Mouse (Mus musculus): ENCODE measurements around the gene Lamb2.
A peak's percentile ranks its signal among the peaks of the same experiment; 100 is the strongest.

Lamb2 gene

DNA sequence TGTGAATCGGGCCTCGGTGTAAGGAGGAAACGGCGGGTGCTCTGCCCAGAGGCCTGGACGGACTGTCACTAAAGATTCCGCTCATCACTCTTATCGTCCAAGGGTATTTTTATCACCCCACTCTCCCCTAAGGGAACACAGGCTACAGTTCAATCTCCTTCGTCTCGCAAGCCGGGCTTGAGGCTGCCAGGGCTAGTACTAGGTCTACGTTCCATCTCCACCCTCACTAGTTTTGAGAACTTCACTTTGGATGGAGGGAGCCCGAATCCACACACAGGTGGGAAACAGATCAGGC, 11.7 kb downstream of the Lamb2 start:
- DNase-seq (ENCODE audit: low spot score): no peak

DNA sequence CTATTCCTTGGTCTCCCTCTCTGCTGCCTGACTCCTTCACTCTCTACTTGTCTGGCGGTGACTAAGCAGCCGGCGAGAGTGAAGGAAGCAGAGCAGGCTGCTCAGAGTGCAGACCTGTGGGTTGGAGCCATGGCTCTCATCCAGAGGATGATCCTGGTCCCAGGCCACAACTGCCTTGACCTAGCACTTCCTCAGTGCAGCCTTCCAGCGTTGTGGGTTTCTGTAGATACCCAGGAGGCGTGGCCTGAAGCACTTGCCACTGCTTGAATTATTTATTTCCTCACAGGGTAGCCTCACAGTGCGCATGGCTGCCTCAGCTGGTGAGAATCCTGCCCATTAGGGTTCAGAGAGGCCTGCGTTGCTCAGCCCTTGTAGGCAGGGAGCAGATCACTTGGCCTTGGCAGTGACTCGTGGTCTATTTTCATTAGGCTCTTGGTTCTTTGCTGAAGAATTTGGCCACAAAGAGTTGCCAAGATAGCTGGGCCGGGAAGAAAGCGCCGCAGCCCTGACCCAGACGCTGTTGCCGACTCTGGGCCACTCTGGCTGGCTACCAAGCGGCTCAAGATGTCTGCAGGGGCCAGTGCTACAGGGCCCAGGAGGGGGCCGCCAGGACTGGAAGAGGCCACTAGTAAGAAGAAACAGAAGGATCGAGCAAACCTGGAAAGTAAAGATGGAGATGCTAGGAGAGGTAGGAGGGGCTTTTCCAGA, 12.7 kb downstream of the Lamb2 start:
- peak; percentile 67 for DNase-seq (ENCODE audit: low spot score)

DNA sequence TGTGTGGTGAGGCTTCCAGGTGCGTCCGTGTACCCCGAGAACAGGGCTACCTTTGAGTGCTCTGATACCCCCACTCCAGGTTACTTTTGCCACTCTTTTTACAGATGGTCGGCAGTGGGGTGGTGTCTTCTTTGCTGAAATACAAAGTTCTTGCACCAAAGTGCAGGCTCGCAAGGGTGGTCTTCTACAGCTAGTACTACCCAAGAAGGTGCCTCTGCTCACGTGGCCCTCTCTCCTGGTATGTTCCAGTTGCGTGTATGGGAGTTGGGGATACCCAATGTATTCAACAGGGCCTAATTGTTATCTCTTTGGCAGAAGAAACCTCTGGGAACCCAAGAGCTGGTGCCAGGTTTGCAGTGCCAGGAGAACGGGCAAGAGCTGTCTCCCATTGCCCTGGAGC, 13.7 kb downstream of the Lamb2 start:
- peak; percentile 49 for DNase-seq (ENCODE audit: low spot score)

DNA sequence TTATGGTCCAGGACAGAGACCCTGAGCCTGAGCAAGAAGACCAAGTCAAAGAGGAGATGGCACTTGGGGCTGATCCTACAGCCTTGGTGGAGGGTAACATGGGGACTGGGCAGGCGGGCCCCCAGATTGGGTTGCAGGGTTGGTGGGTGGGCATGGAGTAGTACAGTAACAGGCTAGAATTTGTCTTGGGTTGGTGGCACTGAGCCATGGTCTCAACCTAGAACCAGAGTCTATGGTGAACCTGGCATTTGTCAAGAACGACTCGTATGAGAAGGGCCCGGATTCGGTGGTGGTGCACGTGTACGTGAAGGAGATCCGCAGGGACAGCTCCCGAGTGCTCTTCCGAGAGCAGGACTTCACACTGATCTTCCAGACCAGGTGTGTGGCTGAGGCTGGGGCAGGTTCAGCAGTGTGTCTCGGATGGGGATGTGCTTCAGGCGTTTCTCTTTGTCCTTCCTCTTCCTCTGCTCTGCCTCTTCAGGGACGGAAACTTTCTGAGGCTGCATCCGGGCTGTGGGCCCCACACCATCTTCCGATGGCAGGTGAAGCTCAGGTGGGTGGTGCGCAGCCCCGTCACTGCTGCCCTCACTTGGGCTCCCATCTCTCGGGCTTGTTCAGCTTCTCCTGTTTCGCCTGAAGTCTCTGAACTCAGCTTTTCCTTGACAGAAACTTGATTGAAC, 14.8 kb downstream of the Lamb2 start:
- no peak for DNase-seq (ENCODE audit: low spot score)

DNA sequence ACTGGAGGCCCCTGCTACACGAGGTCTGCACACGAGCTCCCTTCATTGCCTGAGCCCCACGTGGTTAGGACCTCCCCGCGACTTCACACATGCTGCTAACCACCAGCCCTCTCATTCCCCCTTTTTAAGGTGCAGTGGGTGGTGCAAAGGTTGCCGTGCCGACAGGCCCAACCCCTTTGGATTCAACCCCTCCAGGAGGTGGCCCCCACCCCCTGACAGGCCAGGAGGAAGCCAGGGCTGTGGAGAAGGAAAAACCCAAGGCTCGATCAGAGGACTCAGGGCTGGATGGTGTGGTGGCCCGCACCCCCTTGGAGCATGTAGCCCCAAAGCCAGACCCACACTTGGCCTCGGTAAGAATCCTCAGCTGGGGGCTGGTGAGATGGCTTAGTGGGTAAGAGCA, 15.4 kb downstream of the Lamb2 start:
- DNase-seq (ENCODE audit: low spot score): no peak

DNA sequence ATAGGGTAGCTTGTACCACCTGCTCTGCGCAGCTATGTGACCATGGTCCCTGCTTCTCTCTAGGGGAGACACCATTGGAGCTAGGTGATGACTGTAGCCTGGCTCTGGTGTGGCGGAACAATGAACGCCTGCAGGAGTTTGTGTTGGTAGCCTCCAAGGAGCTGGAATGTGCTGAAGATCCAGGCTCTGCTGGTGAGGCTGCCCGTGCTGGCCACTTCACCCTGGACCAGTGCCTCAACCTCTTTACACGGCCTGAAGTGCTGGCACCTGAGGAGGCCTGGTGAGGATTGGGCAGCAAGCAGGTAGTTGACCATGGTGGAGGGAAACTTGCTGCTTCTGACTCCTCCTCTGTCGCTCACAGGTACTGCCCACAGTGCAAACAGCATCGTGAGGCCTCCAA, 19.7 kb downstream of the Lamb2 start:
- DNase-seq (ENCODE audit: low spot score): no peak

DNA sequence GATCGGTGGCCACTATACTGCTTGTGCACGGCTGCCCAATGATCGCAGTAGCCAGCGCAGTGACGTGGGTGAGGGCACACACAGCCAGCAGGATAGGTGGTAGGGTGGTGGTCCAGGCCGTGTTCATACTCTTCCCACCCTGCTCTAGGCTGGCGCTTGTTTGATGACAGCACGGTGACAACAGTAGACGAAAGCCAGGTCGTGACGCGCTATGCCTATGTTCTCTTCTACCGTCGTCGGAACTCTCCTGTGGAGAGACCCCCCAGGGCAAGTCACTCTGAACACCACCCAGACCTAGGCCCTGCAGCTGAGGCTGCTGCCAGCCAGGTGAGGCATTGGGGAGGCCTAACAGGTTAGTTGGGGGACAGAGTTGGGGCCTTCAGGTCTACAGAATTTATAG, 20.4 kb downstream of the Lamb2 start:
- no peak for DNase-seq (ENCODE audit: low spot score)

DNA sequence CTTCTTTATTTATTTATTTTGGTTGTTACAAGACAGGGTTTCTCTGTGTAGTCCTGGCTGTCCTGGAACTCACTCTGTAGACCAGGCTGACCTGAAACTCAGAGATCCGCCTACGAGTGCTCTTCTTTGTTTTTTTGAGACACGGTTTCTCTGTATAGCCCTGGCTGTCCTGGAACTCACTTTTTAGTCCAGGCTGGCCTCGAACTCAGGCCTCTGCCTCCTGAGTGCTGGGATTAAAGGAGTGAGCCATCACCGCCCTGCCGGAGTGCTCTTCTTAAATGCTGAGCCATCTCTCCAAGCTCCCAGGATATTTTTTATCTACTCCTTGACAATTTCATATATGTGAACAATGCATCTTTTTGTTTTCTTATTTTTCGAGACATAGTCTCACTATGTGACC, 27.4 kb downstream of the Lamb2 start:
- peak; percentile 19 for DNase-seq (ENCODE audit: low spot score)

DNA sequence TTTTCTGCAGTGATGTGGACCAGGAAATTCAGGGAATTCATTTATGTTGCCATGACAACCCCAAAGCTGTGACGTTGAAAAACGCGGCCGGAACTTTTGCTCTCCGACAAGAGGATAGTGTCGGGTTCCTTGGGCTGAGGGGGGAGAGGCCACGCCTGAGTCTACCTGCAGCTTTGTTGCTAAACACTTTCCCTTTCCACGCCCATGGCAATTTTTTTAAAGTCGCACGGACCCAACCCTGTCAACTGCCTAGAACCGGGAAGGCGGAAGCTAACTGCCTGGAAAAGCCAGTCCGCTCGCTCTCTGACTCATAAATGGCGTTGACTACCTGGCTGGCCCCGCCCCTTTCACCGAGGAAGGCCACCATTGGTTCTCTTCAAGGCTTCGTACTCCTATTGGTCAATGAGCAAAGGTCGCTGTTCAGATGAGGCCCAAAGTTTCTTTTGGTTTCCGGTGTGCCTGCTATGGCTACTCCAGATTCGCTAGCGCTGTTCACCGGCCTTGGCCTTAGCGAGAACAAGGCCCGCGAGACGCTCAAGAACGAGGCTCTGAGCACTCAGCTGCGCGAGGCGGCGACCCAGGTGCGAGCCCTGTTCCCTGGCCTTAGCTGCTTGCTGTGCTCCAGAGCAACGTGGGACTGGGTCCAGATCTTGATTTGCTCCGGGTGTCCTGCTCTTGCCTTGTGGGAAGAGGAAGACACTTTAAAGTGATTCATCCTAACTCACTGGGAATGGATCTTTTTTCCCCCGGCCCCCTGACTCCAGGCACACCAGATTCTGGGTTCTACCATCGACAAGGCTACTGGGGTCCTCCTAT, 28.3 kb downstream of the Lamb2 start, which contains the start of gene Qars:
Gene Qars, plus strand, starts transcription at position 88 of the 816 bp plus-strand sequence.
- peak; percentile 94 for DNase-seq (ENCODE audit: low spot score)

DNA sequence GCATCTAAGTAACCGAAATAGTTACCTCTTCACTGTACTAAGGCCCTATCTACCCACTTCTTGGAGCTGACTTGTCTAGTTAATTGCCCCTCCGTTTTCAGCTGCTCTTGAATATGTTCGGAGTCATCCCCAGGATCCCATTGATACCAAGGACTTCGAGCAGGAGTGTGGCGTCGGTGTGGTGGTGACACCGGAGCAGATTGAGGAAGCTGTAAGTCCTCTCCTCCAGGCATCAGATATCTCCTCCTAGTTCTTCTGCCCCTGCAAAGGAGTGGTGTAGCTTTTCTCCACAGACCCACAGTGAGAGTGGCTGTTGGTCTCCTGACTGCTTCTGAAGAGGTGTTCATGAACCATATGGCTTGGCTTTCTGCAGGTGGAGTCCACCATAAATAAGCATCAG, 29.2 kb downstream of the Lamb2 start:
- DNase-seq (ENCODE audit: low spot score): no peak

DNA sequence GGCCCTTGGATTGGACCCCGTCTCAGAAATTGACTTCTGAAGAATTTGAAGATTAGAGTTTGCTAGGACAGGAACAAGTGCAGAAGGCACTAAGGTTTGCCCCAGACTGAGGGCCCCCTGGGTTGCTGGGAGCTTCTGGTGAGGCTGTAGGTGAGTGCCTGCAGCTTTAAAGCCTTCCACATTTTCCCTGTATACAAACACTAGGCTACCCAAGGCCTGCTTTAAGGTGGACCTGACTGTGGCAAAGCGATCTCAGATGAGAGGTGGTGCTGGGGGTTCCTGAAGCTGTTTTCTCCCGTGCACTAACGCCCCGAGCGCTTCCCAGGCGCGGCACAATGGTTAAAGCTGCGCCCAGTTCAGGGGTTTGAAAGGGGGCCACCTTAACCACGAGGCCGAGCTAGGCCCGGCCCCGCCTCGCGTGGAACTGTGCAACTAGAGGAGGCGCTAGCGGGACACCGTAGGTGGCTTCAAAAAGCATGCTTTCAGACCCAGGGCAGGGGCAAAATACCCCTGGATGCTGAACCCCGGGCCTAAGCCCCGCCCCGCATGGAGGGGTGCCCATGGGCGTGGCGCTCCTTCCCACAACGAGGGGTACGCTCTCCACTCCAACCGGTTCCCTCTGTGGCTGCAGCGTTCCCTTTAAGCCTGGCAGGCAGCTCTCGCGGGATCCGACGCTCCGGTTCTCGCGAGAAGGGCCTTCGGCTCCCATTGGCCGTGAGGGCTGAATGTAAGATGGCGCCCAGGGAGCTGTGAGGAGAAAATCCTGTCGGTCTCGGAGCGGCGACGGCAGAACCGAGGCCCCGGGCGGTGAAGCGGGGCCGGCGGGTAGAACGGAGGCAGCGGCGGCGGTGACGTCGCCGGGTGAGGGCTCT, 37.1 kb downstream of the Lamb2 start, which contains the start of gene Qrich1:
Gene Qrich1, plus strand, starts transcription at position 427 of the 872 bp plus-strand sequence.
- peak; percentile 96 for DNase-seq (ENCODE audit: low spot score)

DNA sequence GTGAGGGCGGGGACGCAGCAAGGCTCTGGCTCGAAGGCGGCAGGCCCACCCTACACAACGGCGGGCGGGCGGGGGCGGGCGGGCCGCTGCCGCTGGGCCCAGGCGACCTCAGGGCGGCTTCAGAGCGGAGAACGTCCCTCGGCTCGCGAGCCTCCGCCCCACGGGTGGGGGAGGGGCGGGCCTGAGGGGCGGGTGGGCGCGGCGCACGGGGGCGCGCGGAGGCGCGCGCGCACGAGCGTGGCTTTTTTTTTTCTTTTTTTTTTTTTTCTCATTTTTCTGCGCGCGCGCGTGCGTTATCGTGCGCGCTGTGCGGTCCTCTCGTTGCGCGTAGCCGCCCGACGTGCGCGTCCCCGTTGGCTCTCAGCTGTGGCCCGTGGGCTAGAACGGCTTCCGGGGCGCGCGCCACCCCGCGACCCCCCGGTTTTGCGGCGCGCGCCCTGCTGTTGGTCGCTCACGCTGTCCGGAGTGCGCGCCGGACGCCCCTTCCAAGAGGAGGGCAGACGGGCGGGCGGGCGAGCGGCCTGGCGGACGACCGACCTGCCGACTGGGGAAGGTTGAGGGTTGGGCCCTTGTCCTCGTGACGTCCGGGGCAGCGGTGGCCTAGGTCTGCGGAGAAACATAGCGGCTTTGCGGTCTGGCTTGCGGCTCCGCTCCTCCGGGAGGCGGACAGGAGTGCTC, 37.9 kb downstream of the Lamb2 start:
- peak; percentile 91 for DNase-seq (ENCODE audit: low spot score)

DNA sequence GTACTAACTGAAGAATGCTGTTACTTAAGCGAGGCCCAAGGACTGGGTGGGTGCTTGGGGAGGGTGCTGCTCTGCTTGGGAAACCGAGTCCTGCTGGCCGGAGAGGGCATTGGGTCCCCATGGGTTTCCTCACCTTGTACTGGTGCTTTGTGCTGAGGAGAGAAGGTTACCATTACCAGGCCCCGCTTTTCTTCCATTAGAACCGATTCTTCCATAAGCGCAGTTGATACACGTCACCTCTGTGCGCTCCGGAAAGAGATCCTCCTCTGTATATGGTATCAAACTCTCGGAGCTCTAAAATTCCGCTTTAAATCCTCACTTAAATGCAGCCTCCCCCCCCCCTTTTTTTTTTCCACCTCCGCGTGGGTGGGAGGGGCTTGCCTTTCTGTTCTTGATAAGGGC, 38.4 kb downstream of the Lamb2 start:
- no peak for DNase-seq (ENCODE audit: low spot score)

DNA sequence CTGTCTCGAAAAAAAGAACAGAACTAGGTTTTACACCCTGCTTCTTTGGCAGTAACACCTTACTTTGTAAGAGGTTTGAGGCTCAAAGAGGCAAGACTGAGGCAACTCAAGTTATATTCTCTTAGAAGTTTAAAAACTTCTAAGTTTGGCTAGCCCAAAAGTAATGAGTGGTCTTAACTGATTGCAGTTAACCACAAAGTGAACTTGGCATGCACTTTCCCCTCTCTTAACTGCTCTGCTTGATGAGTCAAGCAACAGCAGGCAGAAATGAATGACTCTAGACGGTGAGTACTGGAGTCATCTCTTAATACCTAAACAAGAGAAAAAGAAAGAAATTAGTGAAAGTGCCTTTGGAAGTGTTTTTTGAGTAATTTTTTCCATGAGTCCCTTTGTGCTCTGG, 42.1 kb downstream of the Lamb2 start:
- DNase-seq (ENCODE audit: low spot score): no peak

DNA sequence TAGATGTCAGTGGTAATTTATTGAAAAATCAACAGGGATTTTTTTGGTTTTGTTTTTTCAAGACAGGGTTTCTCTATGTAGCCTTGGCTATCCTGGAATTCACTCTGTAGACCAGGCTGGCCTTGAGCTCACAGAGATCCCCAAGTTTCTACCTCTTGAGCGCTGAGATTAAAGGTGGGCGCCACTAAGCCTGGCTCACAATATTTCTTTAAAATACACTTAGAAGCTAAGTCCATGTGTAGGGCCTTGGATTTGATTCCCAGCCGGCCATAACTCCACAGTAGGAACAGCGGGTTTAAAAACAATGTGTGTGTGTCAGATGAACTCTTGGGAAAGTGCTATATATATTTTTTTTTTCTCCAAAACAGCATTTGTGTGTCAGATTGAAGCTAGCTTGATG, 43.8 kb downstream of the Lamb2 start:
- DNase-seq (ENCODE audit: low spot score): no peak

DNA sequence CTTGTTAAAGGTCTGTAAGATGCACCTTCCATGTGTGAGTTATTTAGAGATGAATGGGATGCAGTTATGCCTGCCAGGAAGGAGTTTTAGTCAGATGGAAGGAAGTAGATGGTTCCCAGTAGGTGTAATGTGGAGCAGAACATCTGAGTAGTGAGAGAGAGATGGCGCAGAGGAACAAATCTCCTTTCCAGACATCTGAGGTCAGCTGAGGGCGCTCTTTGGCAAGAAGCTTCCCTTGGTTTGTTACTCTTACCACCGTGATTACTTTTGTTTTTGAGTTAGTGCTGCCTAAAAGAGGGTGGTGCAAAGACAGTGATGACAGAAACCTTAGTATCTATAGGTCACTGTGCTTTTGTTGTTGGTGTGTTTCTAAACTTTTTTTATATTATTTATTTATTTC, 45.9 kb downstream of the Lamb2 start:
- DNase-seq (ENCODE audit: low spot score): no peak

DNA sequence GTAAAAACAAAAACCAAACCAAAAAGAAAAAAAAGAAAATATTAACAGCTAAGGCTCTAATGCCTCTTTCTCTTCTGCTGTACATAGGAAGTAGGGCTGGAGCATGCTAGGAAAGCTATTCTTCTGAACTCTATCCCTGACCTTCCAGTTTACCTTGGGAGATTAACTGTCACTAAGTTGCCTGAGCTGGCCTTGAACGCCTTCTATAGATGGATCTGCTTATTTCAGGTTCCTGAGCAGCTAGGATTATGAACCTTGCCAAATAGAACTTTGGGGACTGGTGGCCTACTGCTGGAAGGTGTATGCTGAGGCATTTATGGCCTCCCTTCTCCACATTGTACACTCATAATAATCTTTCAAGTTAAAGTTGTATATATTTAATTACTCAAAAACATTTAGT, 51.4 kb downstream of the Lamb2 start:
- DNase-seq (ENCODE audit: low spot score): no peak

DNA sequence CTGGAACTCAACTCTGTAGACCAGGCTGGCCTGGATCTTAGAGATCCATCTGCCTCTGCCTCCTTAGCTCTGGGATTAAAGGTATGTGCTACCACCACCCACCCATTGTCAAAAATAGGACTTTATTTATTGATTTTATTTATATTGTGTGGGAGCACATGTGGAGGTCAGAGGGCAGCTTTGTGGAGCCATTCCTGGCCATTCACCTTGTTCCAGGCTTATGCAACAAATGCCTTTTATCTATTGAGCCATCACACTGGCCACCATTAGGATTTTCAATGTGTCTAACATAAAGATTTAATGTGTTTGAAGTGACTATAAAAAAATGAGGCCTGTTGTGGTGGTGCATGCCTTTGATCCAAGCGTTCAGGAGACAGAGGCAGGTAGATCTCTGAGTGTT, 52.0 kb downstream of the Lamb2 start:
- no peak for DNase-seq (ENCODE audit: low spot score)

Data from testis, postnatal 14 days (tissue).